Mouse (Mus musculus) Patski (cell line): ENCODE measurements around the gene Ndrg3. TPM values are rescaled to one million over a fixed set of nuclear protein-coding genes. Genes with fewer than 3 reads are reported as not detected.
"Not testable (repeated sequence)": the region's sequence is repeated elsewhere in the genome, so short reads cannot be mapped to it uniquely, and the experiment has no call there.

Experiments
- ATAC-seq: fragments of 100-300 bp; one replicate; pipeline ENCODE4 v1.8.0; 2021
- CTCF ChIA-PET: fragments of 350-600 bp; sonication (Branson Sonifier 250); formaldehyde crosslinking; loops from one replicate; lab custom pipeline; 2022; ENCODE audit warnings: inconsistent platforms; lab: Charles Lee
- POLR2A ChIA-PET: fragments of 350-600 bp; sonication (Branson Sonifier 250); formaldehyde crosslinking; loops from one replicate; lab custom pipeline; 2022; ENCODE audit warnings: antibody characterized with exemption, inconsistent platforms; lab: Charles Lee
- DNase-seq: peaks from one replicate; pipeline ENCODE4 v3.0.0-alpha.2; 2011; ENCODE audit warnings: low read depth, low spot score
- H3K27me3 ChIP-seq: fragments of 371-371 bp; one replicate; pipeline ENCODE4 v1.5.1; 2021
- CTCF ChIP-seq: fragments of 100-300 bp; IDR thresholded peaks from one replicate; pipeline ENCODE4 v1.5.1; 2021
- in situ Hi-C: fragments of 300-500 bp; cut with MboI; formaldehyde crosslinking; loops from 3 replicates; pipeline ENCODE4 v1.11.1; 2018; ENCODE audit warnings: low pct_unique_long_range_greater_than_20kb, mixed read lengths
- polyA plus RNA-seq: library from polyadenylated mRNA; unstranded; gene quantifications from one replicate; pipeline ENCODE4 v1.2.3, GENCODE M21; 2021

Gene Ndrg3
- polyA plus RNA-seq, 1 experiment from 2014 or later: 73.5 TPM

DNA sequence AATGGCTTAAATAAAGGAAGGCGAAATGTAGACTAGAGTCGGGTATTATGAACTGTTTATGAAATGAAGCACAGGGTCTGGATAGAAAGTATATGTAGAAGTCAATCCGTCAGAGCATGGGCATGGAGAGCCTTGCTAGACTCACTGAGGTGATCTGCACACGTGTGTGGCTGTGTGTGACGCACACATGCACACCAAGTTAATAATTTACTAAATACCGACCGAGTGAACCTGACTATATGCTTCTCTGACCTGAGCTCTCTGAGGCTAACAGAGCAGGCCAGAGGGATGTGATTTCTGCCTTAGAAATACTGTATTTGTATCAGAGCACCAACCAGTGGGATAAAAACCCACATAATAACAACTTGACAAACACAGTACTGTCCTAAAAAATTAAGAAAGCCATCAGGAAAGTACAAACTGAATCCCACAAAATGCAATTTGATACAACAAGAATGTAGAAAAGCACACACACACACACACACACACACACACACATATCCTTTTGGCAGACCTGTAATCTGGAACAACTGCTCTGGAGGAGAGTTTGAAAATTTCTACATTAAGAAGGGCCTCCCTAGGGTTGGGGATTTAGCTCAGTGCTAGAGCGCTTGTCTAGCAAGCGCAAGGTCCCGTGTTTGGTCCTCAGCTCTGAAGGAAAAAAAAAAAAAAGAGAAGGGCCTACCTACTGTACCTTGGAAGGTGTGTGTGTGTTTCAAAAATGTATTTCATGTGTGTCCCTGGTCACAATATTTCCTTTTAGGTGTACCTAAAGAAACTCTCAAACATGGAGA lies 40.4 kb downstream of the Ndrg3 start:
- no peak for TF ChIP-seq CTCF
- ChIA-PET CTCF (no interaction called here), POLR2A (interaction anchor here (0.7 kb wide), 1 partner anchor 14 kb away, joined by 3 read pairs; no protein-coding TSS in a partner anchor)
- ATAC-seq: no peak
- no peak for DNase-seq
- in situ Hi-C loops: no loop called here
- H3K27me3 ChIP-seq: no peaks in the 10 kb centered on the region

DNA sequence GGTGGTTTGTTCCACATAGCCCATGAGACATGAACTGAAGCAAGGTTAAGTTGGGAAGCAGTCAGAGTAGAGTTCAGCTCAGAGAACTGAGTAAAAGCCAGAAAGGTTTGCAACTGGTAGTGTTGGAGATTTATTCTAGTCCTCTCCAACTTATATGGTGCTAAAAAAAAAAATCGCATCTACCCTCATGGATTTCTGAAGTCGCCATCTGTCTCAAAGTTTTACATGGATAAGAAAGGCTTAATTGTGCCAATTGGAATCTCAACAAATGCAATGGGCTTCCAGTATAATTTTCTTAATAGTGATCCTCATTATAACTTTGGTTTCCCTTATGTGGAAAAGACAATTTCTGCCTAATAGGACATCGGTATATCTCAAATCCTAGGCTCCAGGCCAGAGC lies 41.0 kb downstream of the Ndrg3 start:
- in situ Hi-C loops: no loop called here
- ATAC-seq (no peak), DNase-seq (no peak)
- no peaks in the 10 kb centered on the region for H3K27me3 ChIP-seq
- CTCF ChIA-PET: no interaction called here
- no peak for TF ChIP-seq CTCF
- POLR2A ChIA-PET: no interaction called here

DNA sequence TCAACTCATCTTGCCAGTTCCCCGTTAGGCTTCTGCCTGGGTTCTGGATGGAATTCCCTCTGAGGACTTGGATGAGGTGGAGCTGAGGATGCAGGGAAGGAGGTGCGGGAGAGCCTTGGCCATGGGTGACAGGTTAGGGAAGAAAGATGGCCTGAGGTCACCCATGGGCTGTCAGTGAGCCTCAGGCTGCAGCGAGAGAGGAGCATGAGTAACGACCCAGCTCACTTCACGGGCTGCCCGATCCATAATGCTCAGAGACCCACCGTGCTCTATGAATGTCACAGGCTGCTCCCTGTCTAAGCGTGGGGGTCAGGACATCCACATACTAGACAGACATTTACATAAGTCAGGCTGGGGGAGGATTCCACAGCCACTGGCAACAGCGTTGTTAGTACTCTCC lies 50.3 kb downstream of the Ndrg3 start:
- CTCF ChIA-PET, in situ Hi-C loops, H3K27me3 ChIP-seq, POLR2A ChIA-PET, ATAC-seq, DNase-seq: not testable (repeated sequence)

DNA sequence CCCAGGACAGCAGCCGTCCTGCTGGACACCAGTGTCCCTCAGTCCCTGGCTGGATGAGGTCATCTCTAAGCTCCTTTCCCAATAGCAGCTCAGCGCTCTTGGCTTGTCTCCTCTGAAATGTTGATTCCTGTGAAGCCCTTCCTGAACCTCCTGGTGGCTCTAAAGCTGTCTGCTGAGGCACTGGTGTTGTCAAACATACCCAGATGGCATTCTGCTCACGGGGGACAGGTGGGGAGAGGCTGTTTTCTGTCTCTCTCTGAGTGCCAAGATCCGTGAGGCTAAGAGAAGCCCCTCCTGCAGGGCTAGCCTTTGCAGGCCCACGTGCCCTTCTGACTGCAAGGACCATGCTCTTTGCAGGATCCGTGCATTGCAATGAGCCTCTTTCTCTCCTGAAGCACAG lies 51.9 kb downstream of the Ndrg3 start:
- POLR2A ChIA-PET: interaction anchor here (0.7 kb wide), 1 partner anchor 84 kb away, joined by 3 read pairs; no protein-coding TSS in a partner anchor
- CTCF ChIA-PET, H3K27me3 ChIP-seq, in situ Hi-C loops, DNase-seq, ATAC-seq: not testable (repeated sequence)

DNA sequence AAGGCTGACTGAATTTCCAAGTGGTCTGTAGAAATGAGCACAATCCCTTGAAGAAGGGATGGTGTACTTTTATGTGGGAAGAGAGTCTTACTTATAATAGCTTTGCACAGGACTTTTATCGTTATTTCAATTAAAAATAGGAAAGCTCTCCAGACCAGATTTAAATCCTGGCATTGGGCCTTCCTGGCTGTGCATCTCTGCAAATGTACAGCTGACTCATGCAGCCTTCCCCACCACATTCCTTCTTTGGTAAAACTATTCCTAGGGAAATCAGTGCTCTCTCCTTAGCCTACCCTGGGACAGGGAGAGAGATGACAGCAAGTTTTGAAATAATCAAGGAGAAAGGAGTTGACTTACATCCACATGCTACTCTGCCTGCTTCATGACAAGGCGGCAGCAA lies 54.1 kb downstream of the Ndrg3 start:
- in situ Hi-C loops: no loop called here

DNA sequence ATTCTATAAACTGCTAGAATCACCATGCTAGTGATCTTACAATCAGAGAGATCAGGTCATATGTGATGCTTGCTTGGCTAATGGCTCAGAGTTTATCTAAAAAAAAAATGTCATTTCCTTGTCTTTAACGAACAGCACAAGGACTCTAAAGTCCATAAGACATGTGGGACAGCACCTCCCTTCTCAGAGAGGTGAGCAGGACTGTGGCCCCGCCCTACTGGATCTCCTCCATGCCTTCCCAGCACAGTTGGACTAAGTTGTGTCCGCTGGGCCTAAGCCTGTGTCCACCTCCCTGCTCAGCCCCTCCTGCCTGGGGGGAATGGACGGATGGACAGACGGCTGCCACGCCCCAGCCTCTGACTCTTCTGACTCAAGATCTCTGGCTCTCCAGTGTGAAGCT lies 56.9 kb downstream of the Ndrg3 start:
- ATAC-seq: no peak
- ChIA-PET CTCF (no interaction called here), POLR2A (no interaction called here)
- DNase-seq: no peak
- in situ Hi-C loops: no loop called here
- H3K27me3 ChIP-seq: no peaks in the 10 kb centered on the region
- TF ChIP-seq CTCF: no peak

More for the DNA sequence above, 54.1 kb downstream of the Ndrg3 start:
- DNase-seq (no peak), ATAC-seq (no peak)
- TF ChIP-seq CTCF: no peak
- ChIA-PET POLR2A (interaction anchor here (0.6 kb wide), 1 partner anchor 14 kb away, joined by 3 read pairs; no protein-coding TSS in a partner anchor), CTCF (no interaction called here)
- no peaks in the 10 kb centered on the region for H3K27me3 ChIP-seq

DNA sequence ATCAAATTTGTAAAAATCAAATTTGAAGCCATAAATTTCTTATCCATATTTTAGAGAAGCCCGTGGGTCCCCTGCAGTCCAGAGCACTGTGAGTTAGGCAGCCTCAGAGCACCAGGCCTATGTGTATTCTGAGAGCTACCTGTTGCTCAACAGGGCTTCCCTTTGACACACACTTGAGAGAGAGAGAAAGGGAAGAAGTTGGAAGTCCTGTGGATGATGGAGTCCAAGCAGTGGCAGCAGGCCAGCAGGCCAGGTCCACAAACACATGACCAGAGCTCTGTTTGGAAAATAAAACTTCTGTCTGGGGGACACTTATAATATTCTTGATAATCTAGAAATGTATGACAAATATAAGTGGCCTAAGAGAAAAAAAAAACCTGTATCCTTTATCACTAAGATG lies 58.4 kb downstream of the Ndrg3 start:
- H3K27me3 ChIP-seq: no peaks in the 10 kb centered on the region
- ChIA-PET POLR2A (interaction anchor here (0.6 kb wide), 1 partner anchor 138 kb away, joined by 3 read pairs; no protein-coding TSS in a partner anchor), CTCF (no interaction called here)
- in situ Hi-C loops: no loop called here
- DNase-seq (no peak), ATAC-seq (no peak)
- TF ChIP-seq CTCF: no peak

DNA sequence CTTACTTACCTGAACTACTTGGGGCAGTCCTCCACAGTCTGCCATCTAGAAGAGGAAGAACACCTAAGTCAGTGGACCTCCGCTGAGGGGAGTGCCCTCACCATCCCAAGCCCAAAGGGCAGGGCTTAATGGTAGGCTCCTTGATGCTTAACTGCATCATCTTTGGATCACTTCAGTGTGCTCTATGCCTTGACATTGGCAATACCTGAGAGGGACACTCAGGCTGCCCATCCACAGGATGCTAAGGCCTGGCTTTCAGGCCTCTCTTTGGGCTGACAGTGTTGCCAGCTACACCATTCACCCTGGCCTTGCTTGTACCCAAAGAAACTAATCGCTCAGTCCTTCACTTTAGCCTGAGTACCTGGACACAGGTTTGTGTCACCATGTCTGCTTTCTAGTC lies 60.4 kb downstream of the Ndrg3 start:
- ChIA-PET POLR2A (no interaction called here), CTCF (no interaction called here)
- H3K27me3 ChIP-seq: no peaks in the 10 kb centered on the region
- in situ Hi-C loops: no loop called here
- DNase-seq: no peak
- no peak for TF ChIP-seq CTCF
- ATAC-seq: no peak

DNA sequence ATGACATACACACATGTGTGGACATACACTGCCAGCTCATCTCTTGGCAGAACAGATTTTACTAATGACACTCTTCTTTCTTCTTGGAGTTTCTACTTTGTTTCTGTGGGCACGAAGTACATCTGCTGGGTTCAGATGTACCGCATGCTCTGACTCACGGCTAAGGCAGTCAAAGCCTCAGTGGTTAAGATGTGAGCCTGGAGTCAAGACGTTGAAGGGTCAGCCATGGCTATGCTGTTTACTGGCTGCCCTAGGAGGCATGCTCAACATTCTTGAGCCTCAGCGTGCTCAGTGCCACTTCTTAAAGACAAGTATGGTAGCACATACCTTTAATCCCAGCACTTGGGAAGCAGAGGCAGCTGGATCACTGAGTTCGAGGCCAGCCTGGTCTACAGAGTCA lies 61.3 kb downstream of the Ndrg3 start:
- CTCF ChIA-PET: no interaction called here
- in situ Hi-C loops: no loop called here
- H3K27me3 ChIP-seq: no peaks in the 10 kb centered on the region
- POLR2A ChIA-PET: no interaction called here
- no peak for TF ChIP-seq CTCF
- DNase-seq: no peak
- no peak for ATAC-seq

DNA sequence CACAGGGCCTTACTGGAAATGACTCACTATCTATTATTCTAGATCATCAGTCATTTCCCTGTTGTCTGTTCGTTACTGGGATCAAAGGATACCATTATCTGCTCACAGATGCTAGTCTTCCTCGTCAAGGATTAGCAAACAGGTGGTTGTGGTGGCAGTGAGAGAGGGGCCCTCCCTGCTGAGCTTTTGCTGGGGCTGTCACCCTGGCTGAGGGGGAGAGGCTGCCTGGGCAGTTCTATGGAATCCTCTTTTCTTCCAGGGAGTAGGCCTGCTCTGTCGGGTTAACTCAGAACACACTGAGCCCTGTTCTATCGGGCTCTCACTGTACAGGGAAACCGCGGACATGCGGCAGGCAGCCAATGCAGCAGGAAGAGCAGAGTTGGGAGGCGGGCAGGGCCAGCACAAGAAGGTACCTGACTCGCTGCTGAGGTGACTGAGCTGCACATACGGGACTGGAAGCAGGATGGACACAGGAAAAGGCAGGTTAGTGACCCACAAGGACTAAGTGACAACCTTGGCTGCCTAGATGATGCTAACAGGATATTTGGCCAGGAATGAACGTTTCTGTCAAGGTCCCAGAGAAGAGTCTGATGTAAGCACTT lies 62.2 kb downstream of the Ndrg3 start:
- ATAC-seq: no peak
- no peak for TF ChIP-seq CTCF
- no peaks in the 10 kb centered on the region for H3K27me3 ChIP-seq
- POLR2A ChIA-PET: no interaction called here
- in situ Hi-C loops: no loop called here
- no peak for DNase-seq
- CTCF ChIA-PET: no interaction called here

DNA sequence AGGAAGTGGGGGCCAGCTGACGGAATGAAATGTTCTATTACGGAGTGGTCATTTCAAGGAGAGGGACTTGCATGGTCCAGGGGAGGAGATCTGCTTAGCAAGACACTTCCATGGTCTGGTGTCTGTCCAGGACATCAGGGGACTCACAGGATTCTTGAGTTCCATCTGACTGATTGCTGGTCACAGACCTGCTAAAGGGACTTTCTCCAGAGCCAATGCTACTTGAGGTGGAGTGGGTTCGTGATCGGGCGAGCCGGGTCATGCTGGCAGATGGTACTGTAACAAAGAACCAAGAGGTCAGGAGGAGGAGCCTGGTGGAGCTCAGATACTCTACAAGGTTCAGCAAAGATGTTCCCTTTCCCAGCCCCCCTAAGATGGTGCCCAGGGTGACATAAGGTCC lies 63.2 kb downstream of the Ndrg3 start:
- POLR2A ChIA-PET: no interaction called here
- no peak for ATAC-seq

More for the DNA sequence above, 63.2 kb downstream of the Ndrg3 start:
- TF ChIP-seq CTCF: no peak
- CTCF ChIA-PET: no interaction called here
- H3K27me3 ChIP-seq: no peaks in the 10 kb centered on the region
- in situ Hi-C loops: no loop called here
- no peak for DNase-seq
